Mouse (Mus musculus): ENCODE measurements at regions not wholly inside any gene's neighbourhood (a gene's known extent, or its start where the extent isn't known, plus 50 kb on each side); places are given as distances from the start of the nearest gene placed in this dataset.
"Not testable (repeated sequence)": the region's sequence is repeated elsewhere in the genome, so short reads cannot be mapped to it uniquely, and the experiment has no call there.

- Histone ChIP-seq H3K4me2 (ENCODE audit: low read depth, low read length) (no peak overlapping the region), H3K36me3 (replicated peaks; ENCODE audit: control insufficient read depth, insufficient read depth, low read length) (no peaks in the 10 kb centered on the region), H3K4me1 (ENCODE audit: control insufficient read depth, insufficient read depth) (no peaks in the 10 kb centered on the region), H3K4me3 (ENCODE audit: low read depth, low read length) (no peak overlapping the region), H3K9me3 (replicated peaks; ENCODE audit: control insufficient read depth, low read length) (no peaks in the 10 kb centered on the region), H3K27me3 (ENCODE audit: control insufficient read depth, insufficient read depth, low read length) (no peaks in the 10 kb centered on the region), H3K9ac (replicated peaks; ENCODE audit: low read depth, low read length) (no peak overlapping the region), H3K27ac (ENCODE audit: low read depth) (no peak overlapping the region)
- TF ChIP-seq EP300 (IDR thresholded peaks at IDR 0.05; ENCODE audit: low read depth): no peak
- no peak for TF ChIP-seq CTCF (IDR thresholded peaks at IDR 0.05; ENCODE audit: low read depth)
- ATAC-seq (ENCODE audit: insufficient read depth, low read depth) (no peak), DNase-seq (ENCODE audit: low spot score) (no peak)
- 100% methylated on average over 2 of the region's 2 CpGs for WGBS
Measured at GRCm38 (mm10) chr12:77887335-77887734, 306.7 kb upstream of the Gm6657 start.

DNA sequence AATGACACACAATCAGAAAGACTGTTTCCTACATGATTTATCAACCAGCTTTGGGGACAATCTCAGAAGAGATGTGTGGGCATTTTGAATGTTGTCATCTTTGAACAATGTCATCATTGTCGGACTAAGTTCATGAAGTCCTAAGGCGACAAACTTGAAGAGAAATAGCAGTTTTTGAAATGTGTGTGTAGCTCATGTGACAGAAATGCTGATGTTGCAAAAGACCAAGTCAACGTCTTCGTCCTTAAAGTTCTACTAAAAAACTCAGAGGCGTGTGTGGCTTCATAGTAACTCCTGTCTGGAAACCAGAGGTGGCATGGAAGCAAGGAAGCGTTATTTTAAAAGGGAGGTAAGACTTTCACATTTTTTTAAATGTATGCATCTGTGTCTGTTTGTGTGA is 302.6 kb upstream of the Gm6657 start:
- no peak overlapping the region for H3K4me3 ChIP-seq (ENCODE audit: low read depth, low read length)
- no peaks in the 10 kb centered on the region for H3K9me3 ChIP-seq (replicated peaks; ENCODE audit: control insufficient read depth, low read length)
- no peak overlapping the region for H3K9ac ChIP-seq (replicated peaks; ENCODE audit: low read depth, low read length)
- no peaks in the 10 kb centered on the region for H3K27me3 ChIP-seq (ENCODE audit: control insufficient read depth, insufficient read depth, low read length)
- TF ChIP-seq CTCF (IDR thresholded peaks at IDR 0.05; ENCODE audit: low read depth) (no peak), EP300 (IDR thresholded peaks at IDR 0.05; ENCODE audit: low read depth) (no peak)
- 84% methylated on average over 6 of the region's 6 CpGs for WGBS
- no peak overlapping the region for H3K4me2 ChIP-seq (ENCODE audit: low read depth, low read length)
- H3K4me1 ChIP-seq (ENCODE audit: control insufficient read depth, insufficient read depth): no peaks in the 10 kb centered on the region
- DNase-seq (ENCODE audit: low spot score) (no peak), ATAC-seq (ENCODE audit: insufficient read depth, low read depth) (no peak)
- no peaks in the 10 kb centered on the region for H3K36me3 ChIP-seq (replicated peaks; ENCODE audit: control insufficient read depth, insufficient read depth, low read length)
- H3K27ac ChIP-seq (ENCODE audit: low read depth): no peak overlapping the region

GRCm38 (mm10) chr12:77894238-77894637 is 299.8 kb upstream of the Gm6657 start:
- no peak for TF ChIP-seq CTCF (IDR thresholded peaks at IDR 0.05; ENCODE audit: low read depth)
- TF ChIP-seq EP300 (IDR thresholded peaks at IDR 0.05; ENCODE audit: low read depth): no peak
- ATAC-seq (ENCODE audit: insufficient read depth, low read depth): no peak

DNA sequence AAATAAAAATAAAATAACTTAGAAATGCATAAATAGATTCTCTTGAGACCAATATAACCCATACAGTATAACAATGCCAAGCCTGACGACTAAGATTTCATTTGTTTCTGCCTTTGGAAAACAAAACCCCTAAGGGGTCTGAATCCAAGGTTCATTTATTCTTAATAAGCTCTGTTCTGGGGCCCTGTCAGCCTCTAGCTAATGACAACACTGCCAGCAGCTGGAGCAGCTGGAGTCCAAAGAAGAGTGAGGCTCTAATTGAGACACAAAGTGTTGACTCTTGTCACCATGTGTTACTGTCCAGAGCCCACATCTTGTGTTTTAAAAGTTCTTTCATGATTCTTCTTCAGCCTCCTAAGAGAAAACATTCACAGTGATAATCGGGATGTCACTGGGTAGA is 298.5 kb upstream of the Gm6657 start:
- no peak overlapping the region for H3K9ac ChIP-seq (replicated peaks; ENCODE audit: low read depth, low read length)
- no peaks in the 10 kb centered on the region for H3K27me3 ChIP-seq (ENCODE audit: control insufficient read depth, insufficient read depth, low read length)
- no peak for TF ChIP-seq CTCF (IDR thresholded peaks at IDR 0.05; ENCODE audit: low read depth)
- TF ChIP-seq EP300 (IDR thresholded peaks at IDR 0.05; ENCODE audit: low read depth): no peak
- H3K4me1 ChIP-seq (ENCODE audit: control insufficient read depth, insufficient read depth): no peaks in the 10 kb centered on the region
- ATAC-seq (ENCODE audit: insufficient read depth, low read depth) (no peak), DNase-seq (ENCODE audit: low spot score) (no peak)
- H3K4me2 ChIP-seq (ENCODE audit: low read depth, low read length): no peak overlapping the region
- no peak overlapping the region for H3K27ac ChIP-seq (ENCODE audit: low read depth)
- no peaks in the 10 kb centered on the region for H3K36me3 ChIP-seq (replicated peaks; ENCODE audit: control insufficient read depth, insufficient read depth, low read length)
- WGBS: 65% methylated on average over 2 of the region's 2 CpGs
- H3K9me3 ChIP-seq (replicated peaks; ENCODE audit: control insufficient read depth, low read length): no peaks in the 10 kb centered on the region
- no peak overlapping the region for H3K4me3 ChIP-seq (ENCODE audit: low read depth, low read length)

More at GRCm38 (mm10) chr12:77894238-77894637, 299.8 kb upstream of the Gm6657 start:
- DNase-seq (ENCODE audit: low spot score): no peak
- no peak overlapping the region for H3K4me2 ChIP-seq (ENCODE audit: low read depth, low read length)
- no peak overlapping the region for H3K9ac ChIP-seq (replicated peaks; ENCODE audit: low read depth, low read length)
- no peaks in the 10 kb centered on the region for H3K27me3 ChIP-seq (ENCODE audit: control insufficient read depth, insufficient read depth, low read length)
- no peaks in the 10 kb centered on the region for H3K4me1 ChIP-seq (ENCODE audit: control insufficient read depth, insufficient read depth)
- no peak overlapping the region for H3K4me3 ChIP-seq (ENCODE audit: low read depth, low read length)
- H3K27ac ChIP-seq (ENCODE audit: low read depth): no peak overlapping the region
- H3K9me3 ChIP-seq (replicated peaks; ENCODE audit: control insufficient read depth, low read length): no peaks in the 10 kb centered on the region
- no peaks in the 10 kb centered on the region for H3K36me3 ChIP-seq (replicated peaks; ENCODE audit: control insufficient read depth, insufficient read depth, low read length)

- ATAC-seq (ENCODE audit: insufficient read depth, low read depth); H3K4me1 ChIP-seq (ENCODE audit: control insufficient read depth, insufficient read depth); H3K4me2 ChIP-seq (ENCODE audit: low read depth, low read length); DNase-seq (ENCODE audit: low spot score); H3K27me3 ChIP-seq (ENCODE audit: control insufficient read depth, insufficient read depth, low read length); H3K36me3 ChIP-seq (replicated peaks; ENCODE audit: control insufficient read depth, insufficient read depth, low read length); H3K27ac ChIP-seq (ENCODE audit: low read depth); H3K9me3 ChIP-seq (replicated peaks; ENCODE audit: control insufficient read depth, low read length); H3K4me3 ChIP-seq (ENCODE audit: low read depth, low read length); H3K9ac ChIP-seq (replicated peaks; ENCODE audit: low read depth, low read length): not testable (repeated sequence)
- WGBS: 79% methylated on average over 2 of the region's 2 CpGs
Measured at GRCm38 (mm10) chr12:77898974-77899373, 295.1 kb upstream of the Gm6657 start.

DNA sequence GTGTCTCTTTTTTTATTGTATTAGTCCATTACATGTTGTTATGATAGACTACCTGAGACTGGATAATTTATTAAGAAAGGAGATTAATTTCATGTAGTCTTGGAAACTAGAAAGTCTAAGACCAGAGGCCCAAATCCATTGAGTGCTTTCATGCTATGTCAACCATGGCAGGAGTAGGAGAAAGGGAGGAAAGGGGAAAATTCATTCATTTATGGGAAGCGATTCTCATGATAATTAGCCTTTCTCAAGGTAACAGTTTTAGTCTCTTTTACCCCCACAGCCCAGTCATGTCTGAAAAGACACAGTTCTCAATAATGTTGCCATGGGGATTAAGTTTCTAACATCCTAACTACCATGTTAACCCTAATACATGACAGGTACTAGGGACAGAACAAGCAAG is 292.8 kb upstream of the Gm6657 start:
- no peaks in the 10 kb centered on the region for H3K27me3 ChIP-seq (ENCODE audit: control insufficient read depth, insufficient read depth, low read length)

More for the DNA sequence above, 292.8 kb upstream of the Gm6657 start:
- 89% methylated on average over 1 of the region's 1 CpGs for WGBS
- no peak for DNase-seq (ENCODE audit: low spot score)
- H3K9me3 ChIP-seq (replicated peaks; ENCODE audit: control insufficient read depth, low read length): no peaks in the 10 kb centered on the region
- no peaks in the 10 kb centered on the region for H3K4me1 ChIP-seq (ENCODE audit: control insufficient read depth, insufficient read depth)
- no peak overlapping the region for H3K9ac ChIP-seq (replicated peaks; ENCODE audit: low read depth, low read length)
- ATAC-seq (ENCODE audit: insufficient read depth, low read depth): no peak
- H3K36me3 ChIP-seq (replicated peaks; ENCODE audit: control insufficient read depth, insufficient read depth, low read length): no peaks in the 10 kb centered on the region
- H3K4me3 ChIP-seq (ENCODE audit: low read depth, low read length): no peak overlapping the region
- no peak for TF ChIP-seq CTCF (IDR thresholded peaks at IDR 0.05; ENCODE audit: low read depth)
- TF ChIP-seq EP300 (IDR thresholded peaks at IDR 0.05; ENCODE audit: low read depth): no peak
- H3K27ac ChIP-seq (ENCODE audit: low read depth): no peak overlapping the region
- H3K4me2 ChIP-seq (ENCODE audit: low read depth, low read length): no peak overlapping the region

All from heart, postnatal 0 days (tissue).